Mouse (Mus musculus) lung, postnatal 10 days (tissue): ENCODE data around the gene Smco3.
"Not testable (repeated sequence)": the region's sequence is repeated elsewhere in the genome, so short reads cannot be mapped to it uniquely, and the experiment has no call there.

Experiments used
- DNase-seq: peaks from one replicate; pipeline ENCODE4 v3.0.0; 2021

Smco3 gene

GRCm38 (mm10) chr6:136835352-136835751 lies at the start of gene Smco3:
Gene Smco3 (minus strand): TSS chr6:136835452.
- no peak for DNase-seq

- not testable (repeated sequence) for DNase-seq
These were observed 49.5 kb upstream of the Smco3 start for GRCm38 (mm10) chr6:136884766-136885165.

- no peak for DNase-seq
These were observed 48.7 kb upstream of the Smco3 start for GRCm38 (mm10) chr6:136883961-136884360.

- DNase-seq = peak; percentile 48
These were observed 48.2 kb upstream of the Smco3 start for GRCm38 (mm10) chr6:136883431-136883915.

- DNase-seq = no peak
These were observed 46.4 kb upstream of the Smco3 start for GRCm38 (mm10) chr6:136881678-136882077.

- peak; percentile 66 for DNase-seq
These were observed 40.4 kb upstream of the Smco3 start, which contains the start of gene Mgp for GRCm38 (mm10) chr6:136875670-136876069. Gene Mgp (minus strand): TSS chr6:136875823.

- peak; percentile 61 for DNase-seq
These were observed 39.3 kb upstream of the Smco3 start for GRCm38 (mm10) chr6:136874599-136874998.

- no peak for DNase-seq
These were observed 33.7 kb upstream of the Smco3 start for GRCm38 (mm10) chr6:136868921-136869320.

GRCm38 (mm10) chr6:136866150-136866549 lies 30.9 kb upstream of the Smco3 start:
- DNase-seq = no peak

GRCm38 (mm10) chr6:136865360-136865759 lies 30.1 kb upstream of the Smco3 start:
- no peak for DNase-seq

GRCm38 (mm10) chr6:136861020-136861419 lies 25.8 kb upstream of the Smco3 start:
- peak; percentile 64 for DNase-seq

GRCm38 (mm10) chr6:136858420-136858819 lies 23.2 kb upstream of the Smco3 start:
- DNase-seq = no peak

- DNase-seq = peak; percentile 65
These were observed 22.6 kb upstream of the Smco3 start for GRCm38 (mm10) chr6:136857873-136858260.

GRCm38 (mm10) chr6:136857186-136857872 lies 22.1 kb upstream of the Smco3 start, which contains the start of gene Art4:
Gene Art4 (minus strand): TSS chr6:136857733.
- DNase-seq = peak; percentile 54

GRCm38 (mm10) chr6:136856071-136856636 lies 20.9 kb upstream of the Smco3 start:
- peak; percentile 50 for DNase-seq

- DNase-seq = no peak
These were observed 19.9 kb upstream of the Smco3 start for GRCm38 (mm10) chr6:136855183-136855582.

GRCm38 (mm10) chr6:136854361-136854781 lies 19.1 kb upstream of the Smco3 start:
- no peak for DNase-seq

GRCm38 (mm10) chr6:136852762-136853161 lies 17.5 kb upstream of the Smco3 start:
- no peak for DNase-seq

GRCm38 (mm10) chr6:136852348-136852747 lies 17.1 kb upstream of the Smco3 start:
- no peak for DNase-seq

- no peak for DNase-seq
These were observed 15.0 kb upstream of the Smco3 start for GRCm38 (mm10) chr6:136850267-136850666.

GRCm38 (mm10) chr6:136848971-136849370 lies 13.7 kb upstream of the Smco3 start:
- no peak for DNase-seq

- no peak for DNase-seq
These were observed 13.1 kb upstream of the Smco3 start for GRCm38 (mm10) chr6:136848399-136848798.

GRCm38 (mm10) chr6:136847790-136848189 lies 12.5 kb upstream of the Smco3 start:
- peak; percentile 67 for DNase-seq

- DNase-seq = no peak
These were observed 12.0 kb upstream of the Smco3 start for GRCm38 (mm10) chr6:136847267-136847666.
